Mouse (Mus musculus): Measurements from ENCODE around the gene Dync1i1.

The Dync1i1 gene

GRCm38 (mm10) chr6:5976241-5976640 is 250.8 kb downstream of the Dync1i1 start:
- no peak for DNase-seq

GRCm38 (mm10) chr6:5977238-5977920 is 251.9 kb downstream of the Dync1i1 start:
- no peak for DNase-seq

GRCm38 (mm10) chr6:5991243-5991642 is 265.8 kb downstream of the Dync1i1 start:
- no peak for DNase-seq

- peak; percentile 40 for DNase-seq
Observed at GRCm38 (mm10) chr6:5991817-5992755, 266.6 kb downstream of the Dync1i1 start.

DNA sequence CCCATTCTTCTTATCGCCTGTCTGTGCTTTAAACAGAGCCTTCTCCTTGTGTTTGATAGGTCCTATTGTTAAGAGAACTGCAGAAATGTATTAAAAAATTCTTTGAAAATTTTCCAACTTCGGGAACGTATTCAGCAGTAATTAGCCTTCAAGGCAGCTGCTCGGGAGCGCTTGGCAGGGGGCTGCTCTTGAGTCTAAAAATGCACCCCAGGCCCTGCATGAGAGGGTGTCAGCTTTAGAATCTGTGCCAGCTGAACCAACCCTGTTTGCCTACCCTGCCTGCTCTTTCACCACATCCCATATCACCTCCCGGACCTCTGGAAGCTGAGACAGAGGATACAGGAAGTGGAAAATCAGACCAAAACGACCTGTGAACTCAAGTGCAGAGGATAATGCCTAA is 267.6 kb downstream of the Dync1i1 start:
- no peak for DNase-seq

DNA sequence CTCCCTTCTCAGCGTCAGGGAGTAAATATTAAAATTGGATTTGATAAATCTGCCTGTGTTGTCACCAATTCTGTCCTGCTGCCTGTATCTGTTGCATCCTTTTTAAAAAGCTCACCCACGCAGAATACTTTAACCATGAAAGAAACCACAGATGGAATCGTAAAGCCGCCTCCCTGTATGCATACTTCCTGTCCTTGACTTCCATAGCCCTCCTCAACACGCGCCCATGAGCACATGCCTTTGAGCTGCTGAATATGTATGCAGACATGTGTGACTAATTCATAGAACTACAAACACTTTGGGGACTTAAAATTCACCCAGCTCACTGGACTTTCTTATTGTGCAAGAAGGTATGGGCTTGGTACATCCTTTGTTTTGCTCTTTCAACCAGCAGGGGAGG is 272.1 kb downstream of the Dync1i1 start:
- DNase-seq = no peak

GRCm38 (mm10) chr6:6002061-6002460 is 276.6 kb downstream of the Dync1i1 start:
- DNase-seq = no peak

DNA sequence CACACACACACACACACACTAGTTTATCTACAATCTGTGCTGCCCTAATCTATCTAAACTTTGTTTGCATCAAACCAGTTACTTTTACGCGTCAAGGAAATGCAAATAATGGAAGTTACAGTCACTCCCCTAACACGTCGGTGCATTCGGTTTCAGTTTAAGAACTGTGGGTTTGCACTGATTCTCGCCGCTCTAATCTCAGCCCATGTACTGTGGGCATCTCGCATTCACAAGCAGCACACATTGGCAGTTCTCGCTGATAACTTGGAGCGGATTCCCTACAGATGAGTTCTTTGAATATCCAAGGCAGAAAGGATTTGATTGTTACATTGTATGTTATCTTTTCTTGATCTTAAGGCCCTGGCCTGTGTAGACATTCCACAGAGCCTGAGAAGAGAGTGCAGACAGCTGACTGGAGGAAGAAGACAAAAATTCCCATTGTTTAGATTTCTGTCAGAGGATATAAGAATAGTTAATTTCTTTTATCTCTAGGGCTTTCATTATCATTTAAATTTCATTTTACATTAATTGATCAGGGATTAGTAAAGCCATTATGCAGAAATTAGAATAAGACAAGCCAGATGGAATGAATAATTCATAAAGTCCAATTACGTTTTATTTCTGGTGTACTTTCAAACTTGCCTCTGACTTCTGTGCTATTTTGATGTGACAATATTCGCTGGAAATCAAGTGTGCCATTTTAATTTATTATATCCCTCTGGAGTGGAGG is 279.5 kb downstream of the Dync1i1 start:
- DNase-seq = no peak

GRCm38 (mm10) chr6:6005762-6006431 is 280.5 kb downstream of the Dync1i1 start:
- peak; percentile 87 for DNase-seq

DNA sequence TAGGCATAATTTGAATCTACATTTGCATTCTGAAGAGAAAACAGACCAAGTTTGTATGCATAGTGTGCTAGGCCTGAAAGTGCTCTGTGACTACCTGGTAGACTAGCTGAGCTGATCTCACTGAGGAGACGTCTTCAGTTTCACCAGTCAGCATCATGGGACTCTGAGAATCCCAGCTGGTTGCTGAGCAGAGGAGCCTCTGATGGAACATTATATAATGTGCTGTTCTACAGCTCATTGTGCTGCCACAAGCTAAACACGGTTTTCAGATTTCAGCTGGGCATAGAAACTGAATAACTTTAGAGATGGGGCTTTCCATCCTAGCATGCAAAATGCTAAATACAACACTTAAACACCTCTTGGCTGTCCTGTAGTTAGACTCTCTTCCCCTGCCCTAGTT is 285.9 kb downstream of the Dync1i1 start:
- DNase-seq = no peak

- DNase-seq = no peak
Observed at GRCm38 (mm10) chr6:6015616-6016015, 290.2 kb downstream of the Dync1i1 start.

GRCm38 (mm10) chr6:6016931-6017330 is 291.5 kb downstream of the Dync1i1 start:
- no peak for DNase-seq

- no peak for DNase-seq
Observed at GRCm38 (mm10) chr6:6023976-6024375, 298.5 kb downstream of the Dync1i1 start.

DNA sequence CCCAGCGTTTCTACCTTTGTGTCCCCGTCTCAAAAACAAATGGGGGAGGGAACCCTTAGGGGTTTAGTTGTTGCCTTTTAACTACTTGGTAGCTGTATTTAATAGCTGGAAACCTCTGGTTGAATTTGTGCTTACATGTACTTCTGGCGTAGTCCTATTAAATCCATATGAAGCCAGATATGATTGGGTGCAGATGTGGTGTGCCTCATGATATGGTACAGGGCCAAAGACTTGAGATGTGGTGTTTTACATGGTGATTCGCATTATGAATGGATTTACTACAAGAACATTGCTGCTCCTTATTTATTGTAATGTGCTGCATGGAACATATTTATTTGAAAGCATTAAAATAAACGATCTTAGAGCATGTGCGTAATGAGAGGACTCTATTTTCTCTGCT is 302.2 kb downstream of the Dync1i1 start:
- DNase-seq = no peak

GRCm38 (mm10) chr6:6038773-6039550 is 313.5 kb downstream of the Dync1i1 start:
- DNase-seq = no peak

GRCm38 (mm10) chr6:6046729-6047424 is 321.4 kb downstream of the Dync1i1 start:
- no peak for DNase-seq

DNA sequence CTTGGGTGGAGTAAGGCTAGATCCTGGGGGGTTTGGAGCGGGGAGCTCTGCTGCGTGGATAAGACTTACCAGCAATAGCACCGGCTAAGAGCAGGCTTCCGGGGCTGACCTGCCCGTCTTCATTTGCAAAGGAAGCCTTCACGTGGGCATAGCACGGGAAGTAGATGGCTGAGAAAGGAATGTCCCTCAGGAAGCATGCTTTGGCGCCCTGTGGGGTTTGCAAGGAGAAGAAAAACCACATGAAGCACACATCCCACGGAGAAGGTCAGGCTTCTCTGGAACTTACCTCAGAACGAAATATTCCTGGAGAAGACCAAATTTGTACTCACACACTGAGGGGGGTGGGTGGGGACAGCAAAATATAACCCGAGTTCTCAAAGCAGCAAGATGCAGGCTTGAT is 327.3 kb downstream of the Dync1i1 start:
- DNase-seq = no peak

- DNase-seq = peak; percentile 78
Observed at GRCm38 (mm10) chr6:6053946-6054345, 328.5 kb downstream of the Dync1i1 start.

GRCm38 (mm10) chr6:6058548-6058947 is 333.1 kb downstream of the Dync1i1 start:
- no peak for DNase-seq

DNA sequence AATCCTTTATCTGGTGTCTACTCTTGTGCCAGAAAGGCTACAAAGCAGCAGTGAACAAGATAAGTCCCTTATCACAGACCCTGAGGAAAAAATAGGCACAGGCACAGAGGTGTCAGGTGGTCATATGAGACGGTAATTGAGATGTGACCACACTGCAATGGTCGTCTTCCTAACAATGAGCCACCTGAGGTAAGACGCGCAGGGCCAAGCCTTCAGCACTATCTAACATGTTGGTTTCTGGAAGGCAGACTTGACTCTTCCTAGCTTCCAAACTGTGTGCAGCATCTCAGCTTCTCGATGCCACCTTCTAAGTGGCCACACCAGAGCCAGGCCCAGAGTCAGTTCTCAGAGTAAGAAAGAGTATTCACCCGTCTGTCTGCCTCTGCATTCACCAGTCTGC is 341.8 kb downstream of the Dync1i1 start:
- no peak for DNase-seq

- no peak for DNase-seq
Observed at GRCm38 (mm10) chr6:6070015-6070414, 344.6 kb downstream of the Dync1i1 start.
